In the genomic region with DNA sequence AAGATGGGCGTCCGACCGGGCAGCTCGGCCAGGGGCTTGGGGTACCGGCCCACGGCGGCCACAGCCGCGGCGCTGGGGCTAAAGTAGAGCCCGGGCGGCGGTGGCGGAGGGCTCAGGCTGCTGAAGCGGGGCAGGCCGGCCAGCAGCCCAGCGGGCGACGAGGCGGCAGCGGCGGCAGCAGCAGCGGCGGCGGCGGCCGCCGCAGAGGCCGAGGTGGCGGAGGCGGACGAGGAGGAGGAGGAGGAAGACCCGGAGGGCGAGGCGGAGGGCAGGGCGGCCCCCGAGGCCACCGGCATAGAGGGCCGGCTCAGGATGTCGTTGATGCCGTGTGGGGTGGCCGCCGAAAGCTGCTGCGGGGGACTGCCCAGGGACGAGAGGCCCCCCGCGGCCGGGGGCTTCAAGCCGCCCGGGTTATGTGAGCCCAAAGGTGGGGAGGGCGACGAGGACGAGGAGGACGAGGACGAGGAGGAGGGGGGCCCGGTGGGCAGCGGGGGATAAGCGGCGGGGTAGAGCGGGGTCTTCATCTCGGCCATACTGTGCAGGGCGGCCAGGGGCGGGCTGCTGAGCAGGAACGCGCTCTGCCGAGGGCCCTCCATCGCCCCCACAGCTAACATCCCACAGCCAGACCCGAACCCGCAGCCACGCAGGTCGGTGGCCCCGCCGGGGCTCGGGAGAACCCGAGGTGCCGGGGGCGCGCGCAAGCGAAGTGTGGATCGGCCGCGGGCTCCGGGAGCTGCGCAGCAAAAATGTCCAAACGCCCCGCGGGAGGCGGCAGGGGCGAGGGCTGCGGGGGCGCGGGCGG, we compare ENCODE assay signal across 9 mouse cellular contexts. TPM values are rescaled to one million over a fixed set of nuclear protein-coding genes. Genes with fewer than 3 reads are reported as not detected.
DNase-seq lines count a peak whose midpoint lies in the region; ATAC-seq lines count a peak whose summit lies in the region.
"Had no signal": no experiment of that assay in that cellular context is flagged by ENCODE, and none has a peak within 500 bp of the region (broad histone marks: within the 10 kb centered on the region; RNA-seq: fewer than 3 reads in every experiment).

No protein-coding gene starts in this region.

- peaks cover 42% of the 10 kb centered on the region for H3K4me1 ChIP-seq in forebrain, embryonic 10.5 days
- peaks cover 22% of the 10 kb centered on the region for H3K4me1 ChIP-seq in intestine, embryonic 14.5 days (replicated peaks; ENCODE audit: control insufficient read depth, insufficient read depth, low read length)

- H3K4me2 ChIP-seq in intestine, embryonic 14.5 days (ENCODE audit: low read length), result peak overlapping the region; percentile 58

- under 1% methylated on average over 80 of the region's 94 CpGs for WGBS in forebrain, embryonic 10.5 days
- WGBS in intestine, embryonic 14.5 days, result 1% methylated on average over 85 of the region's 94 CpGs

- H3K36me3 ChIP-seq in forebrain, embryonic 10.5 days (replicated peaks), result no peaks in the 10 kb centered on the region
- no peaks in the 10 kb centered on the region for H3K36me3 ChIP-seq in intestine, embryonic 14.5 days (ENCODE audit: control insufficient read depth, insufficient read depth, low read length)

- 0 out of 2 replicates have a peak overlapping the region, but pooled peaks have one; percentile 13 for H3K9ac ChIP-seq in intestine, embryonic 14.5 days (ENCODE audit: low read length)

- peaks cover 100% of the 10 kb centered on the region for H3K27me3 ChIP-seq in forebrain, embryonic 10.5 days (ENCODE audit: poor library complexity, severe bottlenecking)
- peaks cover 100% of the 10 kb centered on the region for H3K27me3 ChIP-seq in intestine, embryonic 14.5 days (replicated peaks; ENCODE audit: control insufficient read depth, insufficient read depth, low read length)

- peak overlapping the region; percentile 52 for H3K4me3 ChIP-seq in forebrain, embryonic 10.5 days
- peak overlapping the region; percentile 35 for H3K4me3 ChIP-seq in intestine, embryonic 14.5 days (ENCODE audit: low read depth, low read length)

- ATAC-seq in intestine, embryonic 14.5 days (replicated peaks; ENCODE audit: low FRiP score, low TSS enrichment, low read depth), result no peak

- peak; percentile 14 for DNase-seq in kidney, postnatal 10 days
- DNase-seq in kidney, adult 11 months, result no peak
- DNase-seq in forebrain, embryonic 10.5 days (ENCODE audit: extremely low spot score, low spot score), result no peak
- DNase-seq in intestine, embryonic 14.5 days (ENCODE audit: low spot score), result no peak
- peak; percentile 58 for DNase-seq in neural tube, embryonic 10.5 days (ENCODE audit: extremely low spot score, low spot score)
- no peak for DNase-seq in natural killer cell, adult 2 months (ENCODE audit: low spot score in 2 of 2)
- DNase-seq in layer of hippocampus, postnatal 10 days (ENCODE audit: low spot score in 2 of 2), result no peak
- DNase-seq in B cell, adult 2 months, result no peak

- H3K27ac ChIP-seq in forebrain, embryonic 10.5 days, result peak overlapping the region; percentile 44
- H3K27ac ChIP-seq in intestine, embryonic 14.5 days (ENCODE audit: low read depth), result no peak overlapping the region

- no peaks in the 10 kb centered on the region for H3K9me3 ChIP-seq in forebrain, embryonic 10.5 days
- no peaks in the 10 kb centered on the region for H3K9me3 ChIP-seq in intestine, embryonic 14.5 days (ENCODE audit: control insufficient read depth, low read length)

RNA-seq across cellular contexts. Expression of a gene that starts 1.0 kb away (rescaled TPM):
- polyA plus RNA-seq in forebrain, embryonic 10.5 days (2016; fragmentation: Nextera tagmentation; extraction: Ambion mirVana), result 1.0 and 1.1 TPM in 2 replicates
- 1.4 TPM in 1 of 2 replicates, not detected in the other for polyA plus RNA-seq in intestine, embryonic 14.5 days (2014; fragmentation: Nextera tagmentation; extraction: Ambion mirVana)
- total RNA-seq in layer of hippocampus, postnatal 10 days (2021), result under 1 TPM; 0.62 to 0.91 TPM
- polyA plus RNA-seq: thymus, postnatal 0 days had no signal

Comparison
In these comparisons a context has a peak if more than half of its experiments do, and no peak if none do; other contexts are left out.
1. DNase-seq: peak in kidney, postnatal 10 days (single experiment) and neural tube, embryonic 10.5 days (single experiment); none in kidney, adult 11 months (single experiment), forebrain, embryonic 10.5 days (single experiment), intestine, embryonic 14.5 days (single experiment), natural killer cell, adult 2 months (0 of 2), layer of hippocampus, postnatal 10 days (0 of 2) and B cell, adult 2 months (0 of 2).